Mouse (Mus musculus) ES-E14 (cell line): ENCODE results near the gene Atp8a1. TPM values are rescaled to one million over a fixed set of nuclear protein-coding genes. Genes with fewer than 3 reads are reported as not detected.

Source experiments
- DNase-seq: peaks from one replicate; pipeline ENCODE4 v3.0.0-alpha.2; 2013; ENCODE audit warnings: low read depth, low spot score
- H3K27ac ChIP-seq: 2 replicates; pipeline ENCODE4 v1.5.1; 2012; ENCODE audit warnings: low read depth, mild to moderate bottlenecking, low read length, moderate library complexity, mixed read lengths; ENCODE audit not compliant: poor library complexity, insufficient read depth, severe bottlenecking
- H3K36me3 ChIP-seq: 2 replicates; pipeline ENCODE4 v1.6.1; 2012; ENCODE audit warnings: mild to moderate bottlenecking, low read length, moderate library complexity, mixed read lengths; ENCODE audit not compliant: control insufficient read depth, poor library complexity, insufficient read depth, severe bottlenecking
- H3K4me1 ChIP-seq, 2 experiments: fragments of 150-350 bp in 1 of 2; sonication (generic) in 1 of 2; 2 replicates each; pipeline ENCODE4 v1.6.1; 2012; ENCODE audit warnings: low read length in 2 of 2, mild to moderate bottlenecking in 1 of 2, mixed read lengths in 1 of 2; ENCODE audit not compliant: control insufficient read depth in 2 of 2, insufficient read depth in 2 of 2, poor library complexity in 1 of 2
- H3K4me3 ChIP-seq, 2 experiments: fragments of 150-350 bp in 1 of 2; sonication (generic) in 1 of 2; 2 replicates each; pipeline ENCODE4 v1.5.1; 2012; ENCODE audit warnings: low read length in 2 of 2, low read depth in 1 of 2, mild to moderate bottlenecking in 1 of 2, mixed read lengths in 1 of 2; ENCODE audit not compliant: insufficient read depth in 1 of 2, poor library complexity in 1 of 2, severe bottlenecking in 1 of 2
- H3K9ac ChIP-seq: 2 replicates; pipeline ENCODE4 v1.6.1; 2012; ENCODE audit warnings: low read depth, mild to moderate bottlenecking, low read length, mixed read lengths; ENCODE audit not compliant: poor library complexity, insufficient read depth, severe bottlenecking
- H3K9me3 ChIP-seq: fragments of 150-350 bp; sonication (generic); 2 replicates; pipeline ENCODE4 v1.6.1; 2012; ENCODE audit warnings: low read depth, mild to moderate bottlenecking, low read length; ENCODE audit not compliant: control insufficient read depth, insufficient read depth
- CHD2 ChIP-seq: IDR thresholded peaks from 2 replicates; pipeline ENCODE4 v1.6.1; 2014; ENCODE audit warnings: mild to moderate bottlenecking, low read depth, low read length, inconsistent platforms
- HCFC1 ChIP-seq: IDR thresholded peaks from 2 replicates; pipeline ENCODE4 v1.6.1; 2012; ENCODE audit warnings: low read length, inconsistent platforms, borderline replicate concordance; ENCODE audit not compliant: insufficient read depth
- MAFK ChIP-seq: IDR thresholded peaks from 2 replicates; pipeline ENCODE4 v1.6.1; 2014; ENCODE audit warnings: mild to moderate bottlenecking, low read depth, low read length, inconsistent platforms; ENCODE audit not compliant: insufficient read depth
- ZC3H11A ChIP-seq: IDR thresholded peaks from 2 replicates; pipeline ENCODE4 v1.6.1; 2012; ENCODE audit warnings: low read depth, mild to moderate bottlenecking, inconsistent platforms, low read length, borderline replicate concordance
- ZNF384 ChIP-seq: IDR thresholded peaks from 2 replicates; pipeline ENCODE4 v1.6.1; 2012; ENCODE audit warnings: low read depth, low read length, inconsistent platforms
- in situ Hi-C, 2 experiments: fragments of 600-800 bp; cut with MboI; formaldehyde crosslinking; loops; one replicate each; pipeline ENCODE4 v1.15.1; 2025; ENCODE audit warnings: low sequenced_read_pairs in 2 of 2, inconsistent platforms in 1 of 2; ENCODE audit not compliant: unreplicated experiment in 2 of 2
- total RNA-seq: library from RNA; depleted of rRNA; stranded (reverse); fragments of 300-350 nt; gene quantifications from 2 replicates; pipeline ENCODE4 v1.2.3, GENCODE M21; 2012

Atp8a1 gene
- total RNA-seq, 1 experiment: 13.7 TPM

DNA sequence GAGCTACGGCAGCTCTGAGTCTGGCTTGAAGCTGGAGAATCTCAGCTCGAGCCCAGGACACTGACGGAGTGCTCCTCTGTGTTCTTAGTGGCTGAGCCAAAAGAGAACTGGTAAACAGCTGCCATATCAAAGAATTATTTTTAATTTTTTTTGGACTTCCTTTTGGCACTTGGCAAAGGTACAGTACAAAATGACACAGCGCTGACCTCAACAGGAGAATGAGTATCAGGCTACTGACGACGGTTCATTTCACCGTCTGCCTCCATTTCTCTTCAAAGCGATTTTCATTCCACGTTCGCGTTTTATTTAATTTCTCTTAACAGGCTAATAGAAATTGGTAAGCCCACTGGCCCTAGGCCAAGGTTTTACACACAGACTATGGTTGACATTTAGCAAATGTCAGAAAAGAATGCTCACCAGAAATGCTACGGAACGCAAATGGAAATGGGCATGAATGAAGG is 177.8 kb downstream of the Atp8a1 start:
- Histone ChIP-seq H3K36me3 (no peaks in the 10 kb centered on the region; the same call in 1 of the 2 replicates), H3K4me3 (no peak overlapping the region), H3K9me3 (no peaks in the 10 kb centered on the region), H3K27ac (no peak overlapping the region), H3K9ac (no peak overlapping the region), H3K4me1 (no peaks in the 10 kb centered on the region)
- TF ChIP-seq MAFK: no peak
- no peak for TF ChIP-seq HCFC1
- no peak for TF ChIP-seq ZNF384
- no peak for DNase-seq
- in situ Hi-C loops: no loop called here

DNA sequence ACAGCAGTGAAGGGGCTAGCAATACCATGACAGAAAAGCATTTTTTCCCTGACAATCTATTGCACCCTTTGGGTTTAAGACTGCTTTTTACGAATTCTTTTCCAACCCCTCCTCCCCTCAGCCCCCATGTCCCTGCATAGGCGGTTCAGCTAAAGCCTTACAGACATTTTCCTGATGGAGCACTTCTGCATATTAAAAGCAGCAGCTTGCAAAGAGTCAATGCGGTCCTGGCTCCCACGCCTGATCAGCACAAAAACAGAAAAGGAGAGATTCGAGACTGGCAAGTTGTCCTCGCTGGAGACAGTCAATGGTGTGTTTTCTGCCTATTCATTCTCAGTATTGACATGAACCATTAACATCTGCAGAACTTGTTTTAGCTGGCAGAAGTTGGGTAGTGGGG is 184.5 kb downstream of the Atp8a1 start:
- Histone ChIP-seq H3K4me1 (peaks cover 0 to 4% of the 10 kb centered on the region in 2 experiments; a peak in 2 of 4 replicates), H3K27ac (no peak overlapping the region), H3K9ac (no peak overlapping the region), H3K4me3 (no peak overlapping the region), H3K36me3 (no peaks in the 10 kb centered on the region), H3K9me3 (no peaks in the 10 kb centered on the region)
- in situ Hi-C loops: no loop called here
- TF ChIP-seq ZNF384 (no peak), HCFC1 (no peak), CHD2 (no peak), ZC3H11A (no peak), MAFK (no peak)
- no peak for DNase-seq

DNA sequence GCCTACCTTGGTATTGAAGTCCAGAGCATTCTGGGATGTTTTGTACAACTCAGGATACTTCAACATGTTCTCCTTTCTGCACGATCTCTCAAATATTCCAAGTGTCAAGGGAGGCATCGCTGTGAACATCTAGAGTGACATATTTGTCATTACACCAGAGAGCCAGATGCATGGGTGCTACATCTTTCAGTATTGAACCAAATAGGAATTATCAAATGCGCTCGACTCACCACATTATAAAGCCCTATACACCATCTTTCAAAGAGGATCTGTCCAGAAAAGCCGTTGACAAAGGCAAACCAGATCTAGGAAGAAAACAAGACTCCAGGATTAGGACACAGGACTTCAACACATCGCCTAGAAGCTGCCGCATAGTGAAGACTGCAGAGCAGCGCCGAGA is 187.4 kb downstream of the Atp8a1 start:
- DNase-seq: no peak
- H3K9me3 ChIP-seq: no peaks in the 10 kb centered on the region
- H3K27ac ChIP-seq: no peak overlapping the region
- no peak overlapping the region for H3K4me3 ChIP-seq
- no peaks in the 10 kb centered on the region for H3K36me3 ChIP-seq
- H3K4me1 ChIP-seq: peaks cover 2 to 4% of the 10 kb centered on the region in 2 experiments; a peak in 2 of 4 replicates
- in situ Hi-C loops: no loop called here
- H3K9ac ChIP-seq: no peak overlapping the region
- TF ChIP-seq MAFK (no peak), CHD2 (no peak), ZC3H11A (no peak), ZNF384 (no peak), HCFC1 (no peak)

DNA sequence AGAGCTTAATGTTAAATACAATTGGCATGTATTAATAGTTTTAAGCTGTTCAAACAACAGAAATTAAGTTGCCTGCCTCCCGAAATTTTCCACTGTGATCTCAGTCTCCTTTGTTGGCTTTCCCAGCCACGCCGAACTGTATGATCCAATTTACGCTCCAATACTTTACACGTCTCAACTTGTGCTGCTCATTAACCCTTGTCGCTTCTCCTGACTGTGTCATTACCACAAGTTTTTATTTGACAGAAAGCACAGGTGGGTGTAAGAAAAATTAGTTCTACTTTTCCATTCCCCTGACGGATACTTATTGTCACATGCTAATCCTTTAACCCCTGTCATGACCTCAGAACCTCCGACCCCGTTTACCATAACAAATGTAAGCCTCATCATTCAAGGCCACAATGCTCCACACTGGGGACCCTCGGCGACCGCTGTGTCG is 190.4 kb downstream of the Atp8a1 start:
- in situ Hi-C loops: no loop called here
- Histone ChIP-seq H3K4me1 (peaks cover 0 to 2% of the 10 kb centered on the region in 2 experiments; a peak in 1 of 4 replicates), H3K9ac (no peak overlapping the region), H3K36me3 (no peaks in the 10 kb centered on the region), H3K27ac (no peak overlapping the region), H3K9me3 (no peaks in the 10 kb centered on the region), H3K4me3 (no peak overlapping the region)
- TF ChIP-seq HCFC1 (no peak), ZNF384 (no peak), CHD2 (no peak), ZC3H11A (no peak), MAFK (no peak)
- DNase-seq: no peak
